Mouse (Mus musculus) stomach, postnatal 0 days (tissue): ENCODE measurements around the gene 4430402I18Rik. TPM values are rescaled to one million over a fixed set of nuclear protein-coding genes. Genes with fewer than 3 reads are reported as not detected.

Experiments
- ATAC-seq: fragments of 200-750 bp; cut with Nextera tagmentation; 2 replicates; pipeline ENCODE4 v1.8.0; 2017; ENCODE audit not compliant: low FRiP score, low TSS enrichment
- DNase-seq: peaks from one replicate; pipeline ENCODE4 v3.0.0-alpha.2; 2016; ENCODE audit warnings: low spot score
- H3K27ac ChIP-seq: fragments of 300-500 bp; sonication (generic); replicated peaks from 2 replicates; pipeline ENCODE4 v1.5.1; 2014; ENCODE audit warnings: mild to moderate bottlenecking, control low read depth
- H3K27me3 ChIP-seq: fragments of 300-500 bp; sonication (generic); 2 replicates; pipeline ENCODE4 v1.6.1; 2014; ENCODE audit warnings: low read length; ENCODE audit not compliant: control insufficient read depth, insufficient read depth
- H3K36me3 ChIP-seq: fragments of 300-500 bp; sonication (generic); 2 replicates; pipeline ENCODE4 v1.6.1; 2014; ENCODE audit warnings: low read length, mixed read lengths; ENCODE audit not compliant: control insufficient read depth, insufficient read depth
- H3K4me1 ChIP-seq: fragments of 300-500 bp; sonication (generic); replicated peaks from 2 replicates; pipeline ENCODE4 v1.6.1; 2014; ENCODE audit warnings: antibody characterized with exemption; ENCODE audit not compliant: control insufficient read depth, insufficient read depth
- H3K4me2 ChIP-seq: fragments of 300-500 bp; sonication (generic); replicated peaks from 2 replicates; pipeline ENCODE4 v1.6.1; 2014; ENCODE audit warnings: low read depth, mild to moderate bottlenecking, control low read depth, moderate library complexity
- H3K4me3 ChIP-seq: fragments of 300-500 bp; sonication (generic); 2 replicates; pipeline ENCODE4 v1.5.1; 2014; ENCODE audit warnings: low read depth, low read length, control low read depth
- H3K9ac ChIP-seq: fragments of 300-500 bp; sonication (generic); 2 replicates; pipeline ENCODE4 v1.6.1; 2014; ENCODE audit warnings: mild to moderate bottlenecking, low read length, control low read depth, mixed read lengths
- H3K9me3 ChIP-seq: fragments of 300-500 bp; sonication (generic); 2 replicates; pipeline ENCODE4 v1.6.1; 2016; ENCODE audit warnings: low read length; ENCODE audit not compliant: control insufficient read depth
- CTCF ChIP-seq: IDR thresholded peaks from 2 replicates; pipeline ENCODE4 v1.5.1; 2016; ENCODE audit warnings: antibody characterized with exemption, low read depth, mild to moderate bottlenecking, moderate library complexity
- EP300 ChIP-seq: optimal IDR thresholded peaks from 2 replicates; pipeline ENCODE3; 2016; ENCODE audit warnings: antibody characterized with exemption
- WGBS: fragments of 180-500 bp; shearing (Covaris S2); extraction: QIAGEN DNeasy Blood & Tissue Kit; methylation state at CpG from one replicate; pipeline ENCODE4 v1.1.7; 2014; 5-methylcytosine and 5-hydroxymethylcytosine counted together
- polyA plus RNA-seq: library from polyadenylated mRNA; unstranded; fragments of >200 nt; fragmentation: Nextera tagmentation; extraction: Ambion mirVana; gene quantifications from 2 replicates; pipeline ENCODE4 v1.2.1, GENCODE M21; 2015

Gene 4430402I18Rik
- polyA plus RNA-seq, 1 experiment from 2014 or later, result 0.84 TPM

- TF ChIP-seq EP300 (no peak), CTCF (no peak)
- no peaks in the 10 kb centered on the region for H3K4me1 ChIP-seq
- no peaks in the 10 kb centered on the region for H3K9me3 ChIP-seq
- H3K36me3 ChIP-seq, result no peaks in the 10 kb centered on the region
- H3K9ac ChIP-seq, result no peak overlapping the region
- ATAC-seq, result no peak
- DNase-seq, result no peak
- 85% methylated on average over 6 of the region's 6 CpGs for WGBS
- no peak overlapping the region for H3K27ac ChIP-seq
- H3K4me2 ChIP-seq, result no peak overlapping the region
- H3K27me3 ChIP-seq, result no peaks in the 10 kb centered on the region
- H3K4me3 ChIP-seq, result no peak overlapping the region
Observed at GRCm38 (mm10) chr19:28869251-28869855, 98.2 kb downstream of the 4430402I18Rik start.

DNA sequence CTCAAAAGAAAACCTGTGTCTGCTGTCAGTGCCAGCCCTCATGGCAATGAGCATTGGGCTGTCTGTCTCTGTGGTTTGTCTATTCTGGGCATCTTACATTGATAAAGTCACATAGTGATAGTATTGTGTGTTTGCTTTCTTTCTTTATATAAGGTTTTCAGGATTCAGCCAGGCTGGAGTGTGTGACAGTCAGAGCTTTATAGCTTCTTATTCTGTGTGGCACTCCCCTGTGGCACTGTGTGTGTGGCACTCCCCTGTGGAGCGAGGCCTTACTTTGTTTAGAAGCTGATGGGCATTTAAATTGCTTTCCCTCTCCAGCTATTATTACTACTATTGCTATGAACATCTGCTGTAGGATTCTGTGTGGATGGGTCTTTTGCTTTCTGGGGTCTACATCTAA, 102.1 kb downstream of the 4430402I18Rik start:
- DNase-seq, result no peak
- 79% methylated on average over 1 of the region's 1 CpGs for WGBS
- ATAC-seq, result no peak
- Histone ChIP-seq H3K4me3 (no peak overlapping the region), H3K4me1 (no peaks in the 10 kb centered on the region), H3K9ac (no peak overlapping the region), H3K27me3 (no peaks in the 10 kb centered on the region), H3K27ac (no peak overlapping the region), H3K4me2 (no peak overlapping the region), H3K36me3 (no peaks in the 10 kb centered on the region), H3K9me3 (no peaks in the 10 kb centered on the region)
- TF ChIP-seq EP300 (no peak), CTCF (no peak)

DNA sequence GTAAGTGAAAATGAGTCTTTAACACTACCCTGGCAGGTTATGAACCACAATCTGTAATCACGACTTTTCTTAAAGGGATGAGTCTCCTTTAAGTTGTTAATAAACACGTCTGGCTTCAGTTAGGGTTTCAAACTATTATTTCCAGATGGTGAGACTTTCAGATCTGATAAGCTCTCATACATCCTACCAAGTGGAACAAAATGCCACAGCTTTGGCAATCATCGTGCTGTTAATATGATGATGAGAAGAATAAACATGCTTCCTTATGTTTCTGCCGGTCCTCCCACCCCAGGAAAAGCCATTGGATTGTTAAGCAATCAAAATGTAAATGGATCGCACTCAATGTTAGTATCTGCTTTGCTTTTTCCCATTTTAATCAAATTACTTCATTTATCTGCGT, 102.6 kb downstream of the 4430402I18Rik start:
- Histone ChIP-seq H3K9ac (no peak overlapping the region), H3K4me1 (no peaks in the 10 kb centered on the region), H3K9me3 (no peaks in the 10 kb centered on the region), H3K27me3 (no peaks in the 10 kb centered on the region), H3K27ac (no peak overlapping the region), H3K4me2 (no peak overlapping the region), H3K36me3 (no peaks in the 10 kb centered on the region), H3K4me3 (no peak overlapping the region)
- DNase-seq (no peak), ATAC-seq (no peak)
- 68% methylated on average over 6 of the region's 6 CpGs for WGBS
- TF ChIP-seq EP300 (no peak), CTCF (no peak)

- Histone ChIP-seq H3K4me3 (no peak overlapping the region), H3K27ac (no peak overlapping the region), H3K27me3 (no peaks in the 10 kb centered on the region), H3K4me2 (no peak overlapping the region), H3K9me3 (no peaks in the 10 kb centered on the region), H3K4me1 (no peaks in the 10 kb centered on the region), H3K36me3 (no peaks in the 10 kb centered on the region), H3K9ac (no peak overlapping the region)
- DNase-seq (no peak), ATAC-seq (no peak)
- TF ChIP-seq CTCF, result no peak
- TF ChIP-seq EP300, result no peak
- 59% methylated on average over 10 of the region's 10 CpGs for WGBS
Observed at GRCm38 (mm10) chr19:28863626-28864025, 104.0 kb downstream of the 4430402I18Rik start.

- TF ChIP-seq CTCF (no peak), EP300 (no peak)
- DNase-seq (no peak), ATAC-seq (no peak)
- Histone ChIP-seq H3K27me3 (no peaks in the 10 kb centered on the region), H3K36me3 (no peaks in the 10 kb centered on the region), H3K4me1 (no peaks in the 10 kb centered on the region), H3K4me3 (no peak overlapping the region), H3K4me2 (no peak overlapping the region), H3K9me3 (no peaks in the 10 kb centered on the region), H3K27ac (no peak overlapping the region), H3K9ac (no peak overlapping the region)
- WGBS, result 69% methylated on average over 2 of the region's 2 CpGs
Observed at GRCm38 (mm10) chr19:28860246-28860645, 107.4 kb downstream of the 4430402I18Rik start.

GRCm38 (mm10) chr19:28854831-28855230, 112.8 kb downstream of the 4430402I18Rik start:
- DNase-seq, result no peak

More at GRCm38 (mm10) chr19:28854831-28855230, 112.8 kb downstream of the 4430402I18Rik start:
- no peak for ATAC-seq
- H3K9me3 ChIP-seq, result no peaks in the 10 kb centered on the region
- no peaks in the 10 kb centered on the region for H3K27me3 ChIP-seq
- 73% methylated on average over 1 of the region's 1 CpGs for WGBS
- H3K4me2 ChIP-seq, result no peak overlapping the region
- H3K4me3 ChIP-seq, result no peak overlapping the region
- H3K27ac ChIP-seq, result no peak overlapping the region
- no peaks in the 10 kb centered on the region for H3K36me3 ChIP-seq
- no peaks in the 10 kb centered on the region for H3K4me1 ChIP-seq
- no peak for TF ChIP-seq EP300
- no peak for TF ChIP-seq CTCF
- no peak overlapping the region for H3K9ac ChIP-seq
